Mouse (Mus musculus) myocyte (in vitro differentiated cells): ENCODE results near the gene Def8. TPM values are rescaled to one million over a fixed set of nuclear protein-coding genes. Genes with fewer than 3 reads are reported as not detected.

Source experiments
- H3K27me3 ChIP-seq: one replicate; pipeline ENCODE4 v1.6.1; 2011; ENCODE audit not compliant: control insufficient read depth, insufficient read depth, insufficient read length
- H3K36me3 ChIP-seq: one replicate; pipeline ENCODE4 v1.6.1; 2011; ENCODE audit not compliant: control insufficient read depth, insufficient read depth
- H3K4me2 ChIP-seq: one replicate; pipeline ENCODE4 v1.6.1; 2011; ENCODE audit warnings: low read depth, control low read depth
- H3K4me3 ChIP-seq: one replicate; pipeline ENCODE4 v1.5.1; 2011; ENCODE audit warnings: mild to moderate bottlenecking, control low read depth, moderate library complexity
- H3K79me2 ChIP-seq: one replicate; pipeline ENCODE4 v1.6.1; 2011; ENCODE audit not compliant: control insufficient read depth, insufficient read depth
- H3ac ChIP-seq: one replicate; pipeline ENCODE4 v1.6.1; 2011; ENCODE audit not compliant: control insufficient read depth, insufficient read length
- CEBPB ChIP-seq: IDR thresholded peaks from 2 replicates; pipeline ENCODE4 v1.6.1; 2011; ENCODE audit warnings: mild to moderate bottlenecking, moderate library complexity; ENCODE audit not compliant: poor library complexity, insufficient read depth, severe bottlenecking
- E2F4 ChIP-seq: IDR thresholded peaks from one replicate; pipeline ENCODE4 v1.6.1; 2011; ENCODE audit warnings: mild to moderate bottlenecking, control low read depth, moderate library complexity; ENCODE audit not compliant: insufficient read depth
- MAX ChIP-seq: IDR thresholded peaks from one replicate; pipeline ENCODE4 v1.6.1; 2011; ENCODE audit warnings: low read depth, mild to moderate bottlenecking, control low read depth
- MYOD1 ChIP-seq, 3 experiments: IDR thresholded peaks; one replicate each; pipeline ENCODE4 v1.6.1; 2011; ENCODE audit warnings: control low read depth in 2 of 3, low read depth in 2 of 3, mild to moderate bottlenecking in 2 of 3, moderate library complexity in 1 of 3; ENCODE audit not compliant: insufficient read length in 2 of 3, control insufficient read depth in 1 of 3
- MYOG ChIP-seq, 3 experiments: IDR thresholded peaks; one replicate each; pipeline ENCODE4 v1.6.1; 2011; ENCODE audit warnings: control low read depth in 2 of 3, low read depth in 2 of 3, mild to moderate bottlenecking in 2 of 3; ENCODE audit not compliant: insufficient read length in 2 of 3, control insufficient read depth in 1 of 3, insufficient read depth in 1 of 3
- POLR2A ChIP-seq: IDR thresholded peaks from one replicate; pipeline ENCODE4 v1.6.1; 2011; ENCODE audit warnings: low read depth, mild to moderate bottlenecking, control low read depth, moderate library complexity; ENCODE audit not compliant: insufficient read length
- POLR2AphosphoS2 ChIP-seq: IDR thresholded peaks from one replicate; pipeline ENCODE4 v1.6.1; 2011; ENCODE audit warnings: low read depth, control low read depth; ENCODE audit not compliant: insufficient read length
- REST ChIP-seq: IDR thresholded peaks from one replicate; pipeline ENCODE4 v1.6.1; 2011; ENCODE audit warnings: mild to moderate bottlenecking, control low read depth, moderate library complexity; ENCODE audit not compliant: insufficient read depth, insufficient read length
- SRF ChIP-seq: IDR thresholded peaks from one replicate; pipeline ENCODE4 v1.6.1; 2011; ENCODE audit warnings: low read depth; ENCODE audit not compliant: control insufficient read depth, insufficient read length
- TCF12 ChIP-seq: IDR thresholded peaks from one replicate; pipeline ENCODE4 v1.6.1; 2011; ENCODE audit warnings: mild to moderate bottlenecking, control low read depth; ENCODE audit not compliant: poor library complexity, insufficient read depth, severe bottlenecking
- TCF3 ChIP-seq: IDR thresholded peaks from one replicate; pipeline ENCODE4 v1.6.1; 2011; ENCODE audit warnings: low read depth, control low read depth; ENCODE audit not compliant: insufficient read length
- USF1 ChIP-seq: IDR thresholded peaks from one replicate; pipeline ENCODE4 v1.6.1; 2011; ENCODE audit warnings: low read depth, mild to moderate bottlenecking, control low read depth, moderate library complexity
- polyA plus RNA-seq: library from polyadenylated mRNA; unstranded; fragments of >200 nt; fragmentation: generic; extraction: Trizol; gene quantifications from one replicate; pipeline ENCODE4 v1.2.1, GENCODE M21; 2012; ENCODE audit warnings: missing spikeins

Gene Def8
- polyA plus RNA-seq, 1 experiment, result 19.6 TPM

DNA sequence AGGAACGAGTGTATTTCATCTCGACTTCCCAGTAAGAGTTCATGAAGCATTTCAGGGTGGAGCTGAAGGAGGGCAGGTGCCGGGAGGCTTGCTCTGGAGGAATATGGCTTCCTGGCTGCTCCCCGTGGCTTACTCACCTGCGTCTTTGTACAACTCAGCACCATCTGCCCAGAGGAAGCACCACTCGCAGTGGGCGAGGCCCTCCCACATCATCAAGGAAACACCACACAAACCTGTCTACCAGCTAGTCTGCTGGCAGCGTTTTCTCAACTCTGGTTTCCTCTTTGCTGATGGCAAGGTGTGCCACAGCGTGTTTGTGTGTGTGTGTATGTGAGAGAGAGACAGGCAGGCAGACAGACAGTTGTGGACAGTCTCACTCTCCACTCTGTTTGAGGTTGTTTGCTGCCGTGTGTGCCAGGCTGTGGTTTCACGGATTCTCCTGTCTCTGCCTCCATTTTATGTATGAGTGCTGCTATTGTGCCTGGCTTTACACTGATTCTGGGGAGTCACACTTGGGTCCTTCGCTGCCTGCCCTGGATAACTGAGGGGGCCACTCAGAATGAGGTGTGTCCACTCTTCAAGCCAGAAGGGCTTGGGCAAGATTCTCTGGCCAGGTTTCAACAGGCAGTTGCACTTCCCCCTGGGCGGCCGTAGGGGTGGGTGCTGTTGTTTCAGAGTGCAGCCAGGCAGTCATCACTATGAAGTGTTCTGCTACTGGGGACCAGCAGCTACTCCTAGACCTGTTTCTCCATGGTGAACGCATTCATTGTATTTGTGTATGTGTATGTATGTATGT, 68.2 kb downstream of the Def8 start:
- Histone ChIP-seq H3K27me3 (no peaks in the 10 kb centered on the region), H3K79me2 (no peaks in the 10 kb centered on the region), H3K4me2 (no peak overlapping the region), H3ac (no peak overlapping the region), H3K36me3 (peaks cover 54% of the 10 kb centered on the region), H3K4me3 (no peak overlapping the region)
- no peak for TF ChIP-seq MAX
- no peak for TF ChIP-seq MYOD1 (IDR thresholded peaks at IDR 0.05; ENCODE audit: control insufficient read depth in 1 of 3, insufficient read length in 2 of 3, low read depth in 2 of 3)
- no peak for TF ChIP-seq CEBPB
- no peak for TF ChIP-seq USF1
- TF ChIP-seq REST, result no peak
- TF ChIP-seq POLR2A, result no peak
- no peak for TF ChIP-seq POLR2AphosphoS2
- no peak for TF ChIP-seq SRF
- no peak for TF ChIP-seq E2F4
- no peak for TF ChIP-seq TCF12
- TF ChIP-seq MYOG (IDR thresholded peaks at IDR 0.05; ENCODE audit: control insufficient read depth in 1 of 3, insufficient read depth in 1 of 3, insufficient read length in 2 of 3, low read depth in 2 of 3), result no peak

GRCm38 (mm10) chr8:123492898-123493297, 69.6 kb downstream of the Def8 start:
- H3K27me3 ChIP-seq, result no peaks in the 10 kb centered on the region
- peaks cover 47% of the 10 kb centered on the region for H3K36me3 ChIP-seq
- H3K79me2 ChIP-seq, result no peaks in the 10 kb centered on the region
- no peak overlapping the region for H3K4me2 ChIP-seq
- no peak overlapping the region for H3K4me3 ChIP-seq
- H3ac ChIP-seq, result no peak overlapping the region
- TF ChIP-seq TCF12 (no peak), POLR2AphosphoS2 (no peak), MYOG (IDR thresholded peaks at IDR 0.05; ENCODE audit: control insufficient read depth in 1 of 3, insufficient read depth in 1 of 3, insufficient read length in 2 of 3, low read depth in 2 of 3) (no peak)

DNA sequence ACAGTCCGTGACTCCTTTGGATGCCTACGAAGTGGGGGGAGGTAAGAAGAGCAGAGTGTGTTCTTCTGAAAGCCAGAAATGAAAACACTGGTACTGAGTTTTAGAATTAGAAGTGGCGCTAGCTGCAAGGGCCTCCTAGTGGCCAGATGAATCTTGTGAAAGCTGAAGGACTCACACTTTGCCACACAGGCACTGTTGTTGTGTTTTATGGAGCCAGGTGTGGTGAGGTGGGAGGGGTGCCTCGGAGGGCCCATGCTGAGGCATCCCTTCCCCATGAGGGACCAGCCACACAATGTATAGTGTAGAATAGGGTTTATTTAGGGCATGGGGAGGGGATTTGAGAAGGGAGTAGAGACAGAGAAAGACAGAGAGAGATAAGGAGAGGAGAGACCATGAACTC, 74.4 kb downstream of the Def8 start:
- Histone ChIP-seq H3ac (no peak overlapping the region), H3K36me3 (peaks cover 51% of the 10 kb centered on the region), H3K4me3 (no peak overlapping the region), H3K4me2 (no peak overlapping the region), H3K27me3 (no peaks in the 10 kb centered on the region), H3K79me2 (no peaks in the 10 kb centered on the region)
- TF ChIP-seq SRF (no peak), E2F4 (no peak), REST (no peak), TCF3 (no peak), MYOD1 (IDR thresholded peaks at IDR 0.05; ENCODE audit: control insufficient read depth in 1 of 3, insufficient read length in 2 of 3, low read depth in 2 of 3) (no peak)

- Histone ChIP-seq H3K4me3 (no peak overlapping the region), H3K27me3 (no peaks in the 10 kb centered on the region), H3ac (no peak overlapping the region), H3K36me3 (peaks cover 50% of the 10 kb centered on the region), H3K79me2 (no peaks in the 10 kb centered on the region), H3K4me2 (no peak overlapping the region)
- TF ChIP-seq TCF12 (no peak), POLR2AphosphoS2 (no peak), TCF3 (no peak), MYOG (IDR thresholded peaks at IDR 0.05; ENCODE audit: control insufficient read depth in 1 of 3, insufficient read depth in 1 of 3, insufficient read length in 2 of 3, low read depth in 2 of 3) (no peak), CEBPB (no peak), MAX (no peak), USF1 (no peak), MYOD1 (IDR thresholded peaks at IDR 0.05; ENCODE audit: control insufficient read depth in 1 of 3, insufficient read length in 2 of 3, low read depth in 2 of 3) (no peak), E2F4 (no peak), POLR2A (no peak), SRF (no peak)
Observed at GRCm38 (mm10) chr8:123498963-123499362, 75.6 kb downstream of the Def8 start.

DNA sequence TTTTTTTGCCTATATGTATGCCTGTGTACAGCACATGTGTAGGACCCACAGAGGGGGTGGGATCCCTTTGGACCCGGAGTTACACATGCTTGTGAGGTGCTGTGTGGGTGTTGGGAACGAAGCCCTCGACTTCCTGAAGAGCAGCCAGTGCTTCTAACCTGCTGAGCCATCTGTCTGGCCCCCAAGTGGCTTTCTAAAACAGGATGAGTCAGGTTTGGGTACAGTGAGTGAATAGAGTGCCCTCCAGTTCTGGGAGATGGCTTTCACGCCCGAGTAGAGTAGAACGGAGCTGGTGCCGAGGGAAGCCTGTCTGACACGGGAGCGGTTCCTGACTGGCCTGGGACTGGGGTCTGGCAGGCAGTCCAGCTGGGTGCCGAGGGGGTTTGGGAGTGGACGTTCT, 76.2 kb downstream of the Def8 start:
- Histone ChIP-seq H3K4me2 (no peak overlapping the region), H3K27me3 (no peaks in the 10 kb centered on the region), H3K4me3 (no peak overlapping the region), H3ac (no peak overlapping the region), H3K36me3 (peaks cover 46% of the 10 kb centered on the region), H3K79me2 (no peaks in the 10 kb centered on the region)
- TF ChIP-seq CEBPB, result no peak
- no peak for TF ChIP-seq REST
- TF ChIP-seq MAX, result no peak
- TF ChIP-seq TCF12, result no peak
- TF ChIP-seq E2F4, result no peak
- TF ChIP-seq POLR2A, result no peak
